Comparison of ENCODE assay signal across 9 mouse cellular contexts in genomic region chr13:49169448-49170207, GRCm38 (mm10). TPM values are rescaled to one million over a fixed set of nuclear protein-coding genes. Genes with fewer than 3 reads are reported as not detected.
DNase-seq lines count a peak whose midpoint lies in the region; ATAC-seq and TF ChIP-seq lines count a peak whose summit lies in the region.
"Had no signal": no experiment of that assay in that cellular context is flagged by ENCODE, and none has a peak within 500 bp of the region (broad histone marks: within the 10 kb centered on the region; RNA-seq: fewer than 3 reads in every experiment).

No protein-coding gene starts in this region.

- ATAC-seq in midbrain, embryonic 14.5 days (ENCODE audit: low FRiP score, low TSS enrichment) = peak; percentile 59
- no peak for ATAC-seq in activated CD4-positive, CD25-positive, alpha-beta regulatory T cell, adult 4 months

- H3K9me3 ChIP-seq in midbrain, embryonic 14.5 days (ENCODE audit: control insufficient read depth, low read length) = no peaks in the 10 kb centered on the region
- H3K9me3 ChIP-seq: liver, embryonic 15.5 days had no signal

- H3K4me2 ChIP-seq in midbrain, embryonic 14.5 days (ENCODE audit: low read length) = no peak overlapping the region
- H3K4me2 ChIP-seq: liver, embryonic 15.5 days had no signal

- no peaks in the 10 kb centered on the region for H3K27me3 ChIP-seq in midbrain, embryonic 14.5 days (ENCODE audit: control insufficient read depth, insufficient read depth, low read length)
- no peaks in the 10 kb centered on the region for H3K27me3 ChIP-seq in small intestine, adult 2 months (ENCODE audit: control insufficient read depth, insufficient read depth, low read length)
- H3K27me3 ChIP-seq: liver, embryonic 15.5 days had no signal

- no peak overlapping the region for H3K27ac ChIP-seq in midbrain, embryonic 14.5 days (replicated peaks; ENCODE audit: low read depth, low read length)
- 0 out of 2 replicates have a peak overlapping the region, but pooled peaks have one; percentile 16 for H3K27ac ChIP-seq in small intestine, adult 2 months (ENCODE audit: insufficient read depth, low read depth, low read length)
- H3K27ac ChIP-seq: liver, embryonic 15.5 days had no signal

- 21% methylated on average over 17 of the region's 17 CpGs for whole genome bisulfite sequencing in midbrain, embryonic 14.5 days
- WGBS in small intestine, adult 2 months = 7% methylated on average over 17 of the region's 17 CpGs

- peak; percentile 62 for DNase-seq in adipocyte (ENCODE audit: low spot score)
- DNase-seq in embryo, embryonic 10.5 days (ENCODE audit: low spot score) = peak; percentile 90
- DNase-seq in gastrocnemius, postnatal 36 days = peak; percentile 89 to 92
- DNase-seq in kidney, adult 11 months = peak; percentile 94
- peak; percentile 84 for DNase-seq in left cerebral cortex, postnatal 36 days (ENCODE audit: low spot score in 2 of 2)
- peak; percentile 87 for DNase-seq in midbrain, embryonic 14.5 days

- no peaks in the 10 kb centered on the region for H3K4me1 ChIP-seq in midbrain, embryonic 14.5 days (ENCODE audit: control insufficient read depth, insufficient read depth, low read length)
- no peaks in the 10 kb centered on the region for H3K4me1 ChIP-seq in small intestine, adult 2 months (ENCODE audit: control insufficient read depth, insufficient read depth, insufficient read length, low read length)
- H3K4me1 ChIP-seq: liver, embryonic 15.5 days had no signal

- H3K4me3 ChIP-seq in midbrain, embryonic 14.5 days (replicated peaks; ENCODE audit: low read depth, low read length) = no peak overlapping the region
- H3K4me3 ChIP-seq in small intestine, adult 2 months (ENCODE audit: low read depth, low read length) = no peak overlapping the region
- H3K4me3 ChIP-seq: liver, embryonic 15.5 days had no signal

- no peak overlapping the region for H3K9ac ChIP-seq in midbrain, embryonic 14.5 days (replicated peaks; ENCODE audit: low read length)
- H3K9ac ChIP-seq: liver, embryonic 15.5 days had no signal

- peak; percentile 95 for TF ChIP-seq CTCF in small intestine, adult 2 months (IDR thresholded peaks at IDR 0.05; ENCODE audit: extremely low read depth, insufficient read length, insufficient replicate concordance, low read depth, low read length)

- intact Hi-C loops in gastrocnemius, postnatal 36 days (cut with DNase I) = loop anchor here (10.0 kb wide), 1 partner anchor 505 kb away; the partner anchor contains the start of gene Barx1
- intact Hi-C loops in left cerebral cortex, postnatal 36 days (cut with DNase I) = loop anchor here (5.0 kb wide), 2 partner anchors 112 to 512 kb away; no protein-coding TSS in a partner anchor

- no peaks in the 10 kb centered on the region for H3K36me3 ChIP-seq in midbrain, embryonic 14.5 days (ENCODE audit: control insufficient read depth, insufficient read depth, low read length)
- H3K36me3 ChIP-seq in small intestine, adult 2 months (ENCODE audit: control insufficient read depth, insufficient read depth, low read length) = no peaks in the 10 kb centered on the region
- H3K36me3 ChIP-seq: liver, embryonic 15.5 days had no signal

- no peak; the same call in 1 of the 2 replicates for TF ChIP-seq POLR2A in small intestine, adult 2 months (IDR thresholded peaks at IDR 0.05; ENCODE audit: low read depth, low read length)

RNA-seq across cellular contexts. Expression of gene Ninj1, which starts 17.7 kb away (rescaled TPM):
- total RNA-seq in gastrocnemius, postnatal 36 days (2021) = 10 to 100 TPM; 15.1 to 15.7 TPM
- total RNA-seq in left cerebral cortex, postnatal 36 days (2021) = 10 to 100 TPM; 18.6 to 23.9 TPM
- polyA plus RNA-seq in midbrain, embryonic 14.5 days (2014; fragmentation: Nextera tagmentation; extraction: Ambion mirVana) = 15.3 and 22.0 TPM in 2 replicates
- polyA plus RNA-seq in small intestine, adult 2 months (2012; rRNA removed) = 53.6 and 84.7 TPM in 2 replicates
- polyA plus RNA-seq in activated CD4-positive, CD25-positive, alpha-beta regulatory T cell, adult 4 months (2017; shearing (Covaris generic)) = 10 to 100 TPM; 30.1 to 36.9 TPM

RNA-seq across cellular contexts. Expression of gene Wnk2, which starts 21.8 kb away (rescaled TPM):
- total RNA-seq in gastrocnemius, postnatal 36 days (2021) = 10 to 100 TPM; 58.9 to 71.9 TPM
- total RNA-seq in left cerebral cortex, postnatal 36 days (2021) = 100 to 1,000 TPM; 116 to 137 TPM
- polyA plus RNA-seq in midbrain, embryonic 14.5 days (2014; fragmentation: Nextera tagmentation; extraction: Ambion mirVana) = 27.1 and 29.0 TPM in 2 replicates
- polyA plus RNA-seq in small intestine, adult 2 months (2012; rRNA removed) = 18.4 and 19.5 TPM in 2 replicates
- not detected for polyA plus RNA-seq in activated CD4-positive, CD25-positive, alpha-beta regulatory T cell, adult 4 months (2017; shearing (Covaris generic))

RNA-seq across cellular contexts. Expression of gene Card19, which starts 46.2 kb away (rescaled TPM):
- 100 to 1,000 TPM in 1 of 2 experiments, 10 to 100 TPM in 1; 88.7 to 103 TPM for total RNA-seq in gastrocnemius, postnatal 36 days (2021)
- total RNA-seq in left cerebral cortex, postnatal 36 days (2021) = 10 to 100 TPM; 12.2 to 13.2 TPM
- 20.6 and 24.6 TPM in 2 replicates for polyA plus RNA-seq in midbrain, embryonic 14.5 days (2014; fragmentation: Nextera tagmentation; extraction: Ambion mirVana)
- polyA plus RNA-seq in small intestine, adult 2 months (2012; rRNA removed) = 107 and 237 TPM in 2 replicates
- polyA plus RNA-seq in activated CD4-positive, CD25-positive, alpha-beta regulatory T cell, adult 4 months (2017; shearing (Covaris generic)) = 10 to 100 TPM; 56.9 to 66.6 TPM

Comparison
In these comparisons a context has a peak if more than half of its experiments do, and no peak if none do; other contexts are left out.
1. RNA of gene Wnk2, which starts 21.8 kb away (polyA plus RNA-seq): 27.1 to 29.0 TPM in midbrain, embryonic 14.5 days and 18.4 to 19.5 TPM in small intestine, adult 2 months; not detected in activated CD4-positive, CD25-positive, alpha-beta regulatory T cell, adult 4 months; every median in the first group is over 10 times any median in the second.
2. Peak in every context shown above with its lines, with median percentiles within 50 percentile points of each other: DNase-seq.